Mouse (Mus musculus) forebrain, embryonic 10.5 days (tissue): ENCODE measurements at regions not wholly inside any gene's neighbourhood (a gene's known extent, or its start where the extent isn't known, plus 50 kb on each side); places are given as distances from the start of the nearest gene placed in this dataset.
A peak's percentile ranks its signal among the peaks of the same experiment; 100 is the strongest.

ENCODE experiments used
- DNase-seq: peaks from one replicate; pipeline ENCODE4 v3.0.0-alpha.2; 2017; ENCODE audit warnings: low spot score; ENCODE audit errors: extremely low spot score
- H3K27ac ChIP-seq: fragments of 300-500 bp; sonication (generic); 2 replicates; pipeline ENCODE4 v1.5.1; 2016; ENCODE audit warnings: mild to moderate bottlenecking
- H3K27me3 ChIP-seq: fragments of 300-500 bp; sonication (generic); 2 replicates; pipeline ENCODE4 v1.6.1; 2016; ENCODE audit warnings: mild to moderate bottlenecking; ENCODE audit not compliant: poor library complexity, severe bottlenecking
- H3K36me3 ChIP-seq: fragments of 300-500 bp; sonication (generic); replicated peaks from 2 replicates; pipeline ENCODE4 v1.6.1; 2016; ENCODE audit warnings: mild to moderate bottlenecking, moderate library complexity
- H3K4me1 ChIP-seq: fragments of 300-500 bp; sonication (generic); 2 replicates; pipeline ENCODE4 v1.6.1; 2016
- H3K4me3 ChIP-seq: fragments of 300-500 bp; sonication (generic); 2 replicates; pipeline ENCODE4 v1.5.1; 2016; ENCODE audit warnings: mild to moderate bottlenecking, moderate library complexity
- H3K9me3 ChIP-seq: fragments of 300-500 bp; sonication (generic); 2 replicates; pipeline ENCODE4 v1.6.1; 2016; ENCODE audit warnings: mild to moderate bottlenecking, moderate library complexity
- WGBS: fragments of 180-500 bp; shearing (Covaris S2); methylation state at CpG from one replicate; pipeline ENCODE4 v1.1.7; 2016; 5-methylcytosine and 5-hydroxymethylcytosine counted together

DNA sequence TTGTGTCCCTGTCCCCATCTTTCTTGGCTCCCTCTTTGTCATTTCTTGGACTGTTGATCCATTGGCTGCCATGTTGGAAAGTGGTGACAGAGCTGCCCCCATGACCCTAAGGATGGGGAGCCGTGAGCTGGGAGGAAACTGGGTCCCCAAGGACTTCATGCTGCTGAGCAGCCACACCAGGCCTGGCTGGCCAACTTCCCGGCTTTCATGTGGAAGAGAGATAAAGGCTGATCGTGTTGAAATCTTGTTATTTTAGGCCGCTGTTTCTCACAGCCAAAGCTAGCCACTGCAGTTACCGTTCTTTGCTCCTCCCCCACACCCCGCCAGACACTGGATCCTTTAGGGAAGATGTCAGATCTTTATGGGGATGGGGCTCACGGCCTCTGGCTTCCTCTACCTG lies 164.1 kb downstream of the Sall1 start:
- WGBS = 90% methylated on average over 7 of the region's 7 CpGs
- DNase-seq = no peak

DNA sequence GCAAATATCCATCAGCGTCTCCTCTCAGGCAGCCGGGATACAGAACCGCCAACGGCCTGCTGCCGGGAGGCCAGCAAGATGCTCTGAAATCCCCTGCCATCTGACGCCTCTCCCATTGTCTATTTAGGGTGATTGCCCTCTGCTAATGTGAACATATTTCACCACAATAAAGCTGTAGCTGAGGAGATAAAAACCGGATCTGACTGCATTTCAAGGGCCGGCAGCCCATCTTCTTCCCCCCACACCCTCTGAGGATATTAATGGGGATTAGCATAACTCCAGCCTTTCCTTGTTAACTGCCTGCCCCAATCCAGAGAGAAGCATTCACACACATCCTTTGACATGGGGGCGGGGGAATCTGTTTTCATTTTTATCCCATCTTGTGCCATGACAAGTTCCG lies 166.0 kb downstream of the Sall1 start:
- H3K4me1 ChIP-seq = no peaks in the 10 kb centered on the region; the same call in 1 of the 2 replicates
- no peak for DNase-seq
- H3K4me3 ChIP-seq = no peak overlapping the region
- H3K36me3 ChIP-seq = no peaks in the 10 kb centered on the region
- no peak overlapping the region for H3K27ac ChIP-seq
- H3K27me3 ChIP-seq = no peaks in the 10 kb centered on the region
- H3K9me3 ChIP-seq = no peaks in the 10 kb centered on the region
- 84% methylated on average over 10 of the region's 10 CpGs for WGBS

More for the DNA sequence above, 164.1 kb downstream of the Sall1 start:
- H3K27me3 ChIP-seq = no peaks in the 10 kb centered on the region
- no peaks in the 10 kb centered on the region; the same call in 1 of the 2 replicates for H3K4me1 ChIP-seq
- H3K27ac ChIP-seq = no peak overlapping the region
- H3K36me3 ChIP-seq = no peaks in the 10 kb centered on the region
- H3K4me3 ChIP-seq = no peak overlapping the region
- H3K9me3 ChIP-seq = no peaks in the 10 kb centered on the region

- Histone ChIP-seq H3K9me3 (no peaks in the 10 kb centered on the region), H3K27me3 (no peaks in the 10 kb centered on the region), H3K36me3 (no peaks in the 10 kb centered on the region), H3K4me1 (0 out of 2 replicates have a peak, but pooled peaks cover 3% of the 10 kb centered on the region), H3K27ac (no peak overlapping the region), H3K4me3 (no peak overlapping the region)
- WGBS = 94% methylated on average over 10 of the region's 10 CpGs
- no peak for DNase-seq
Measured at GRCm38 (mm10) chr8:88862846-88863455, 166.1 kb downstream of the Cyld start.

- 87% methylated on average over 2 of the region's 2 CpGs for WGBS
- no peaks in the 10 kb centered on the region for H3K27me3 ChIP-seq
Measured at GRCm38 (mm10) chr8:88857216-88857615, 160.4 kb downstream of the Cyld start.

DNA sequence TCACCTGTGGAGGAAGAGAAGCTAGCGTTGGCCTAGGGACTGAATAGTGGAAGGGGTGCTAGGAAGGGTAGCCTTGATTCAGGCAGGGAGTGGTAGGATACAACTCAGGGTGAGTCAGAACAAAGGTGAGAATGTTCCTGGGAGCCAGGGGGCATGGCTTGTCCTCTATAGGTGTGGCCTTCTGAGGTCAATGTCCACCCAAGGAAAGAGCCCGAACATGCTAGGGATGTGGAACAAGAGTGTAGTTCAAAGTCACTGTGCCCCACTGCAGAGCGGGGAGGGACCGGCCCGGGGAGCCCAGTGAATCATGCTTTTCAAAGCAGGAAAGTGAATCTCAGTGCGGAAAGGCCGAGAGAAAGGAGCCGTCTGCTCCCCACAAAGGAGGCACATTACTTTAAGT lies 156.4 kb downstream of the Cyld start:
- Histone ChIP-seq H3K27me3 (no peaks in the 10 kb centered on the region), H3K36me3 (no peaks in the 10 kb centered on the region), H3K4me1 (peaks cover 9% of the 10 kb centered on the region), H3K27ac (no peak overlapping the region), H3K4me3 (no peak overlapping the region), H3K9me3 (no peaks in the 10 kb centered on the region)
- WGBS = 91% methylated on average over 8 of the region's 8 CpGs
- no peak for DNase-seq

More at GRCm38 (mm10) chr8:88857216-88857615, 160.4 kb downstream of the Cyld start:
- no peak overlapping the region for H3K27ac ChIP-seq
- no peak for DNase-seq
- H3K4me1 ChIP-seq = peaks cover 9% of the 10 kb centered on the region
- no peaks in the 10 kb centered on the region for H3K36me3 ChIP-seq
- no peak overlapping the region for H3K4me3 ChIP-seq
- H3K9me3 ChIP-seq = no peaks in the 10 kb centered on the region

GRCm38 (mm10) chr8:88845916-88846315 lies 149.1 kb downstream of the Cyld start:
- H3K27ac ChIP-seq = no peak overlapping the region
- 76% methylated on average over 11 of the region's 11 CpGs for WGBS
- no peaks in the 10 kb centered on the region for H3K27me3 ChIP-seq
- no peak overlapping the region for H3K4me3 ChIP-seq
- no peak for DNase-seq
- no peaks in the 10 kb centered on the region for H3K4me1 ChIP-seq
- H3K36me3 ChIP-seq = no peaks in the 10 kb centered on the region
- no peaks in the 10 kb centered on the region for H3K9me3 ChIP-seq

DNA sequence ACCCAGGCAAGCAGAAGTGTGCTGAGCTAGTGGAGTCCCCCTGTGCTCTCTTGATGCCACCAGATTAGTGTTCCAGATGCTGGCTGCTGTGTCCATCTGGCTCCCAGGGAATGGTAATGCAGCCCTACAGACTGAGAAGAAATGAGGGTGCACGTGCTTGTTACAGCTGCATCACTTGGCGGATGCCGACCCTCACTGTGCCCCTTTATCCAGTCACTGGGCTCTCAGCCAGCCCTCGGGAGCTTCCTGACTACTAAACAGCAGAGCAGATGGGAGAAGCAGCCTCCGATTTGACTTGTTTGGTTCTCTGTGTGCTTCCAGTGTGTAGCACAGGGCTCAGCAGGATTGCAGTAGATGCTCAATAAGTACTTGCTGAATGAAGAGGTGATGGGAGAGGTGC lies 147.5 kb downstream of the Cyld start:
- no peaks in the 10 kb centered on the region for H3K36me3 ChIP-seq
- no peak overlapping the region for H3K4me3 ChIP-seq
- no peak overlapping the region for H3K27ac ChIP-seq
- no peak for DNase-seq
- no peaks in the 10 kb centered on the region for H3K9me3 ChIP-seq
- 84% methylated on average over 5 of the region's 5 CpGs for WGBS
- H3K27me3 ChIP-seq = no peaks in the 10 kb centered on the region
- peaks cover 5% of the 10 kb centered on the region; the same call in 1 of the 2 replicates for H3K4me1 ChIP-seq

- no peaks in the 10 kb centered on the region for H3K9me3 ChIP-seq
- H3K4me1 ChIP-seq = peaks cover 5% of the 10 kb centered on the region; the same call in 1 of the 2 replicates
- H3K4me3 ChIP-seq = no peak overlapping the region
- H3K27me3 ChIP-seq = no peaks in the 10 kb centered on the region
- H3K27ac ChIP-seq = no peak overlapping the region
- 89% methylated on average over 7 of the region's 7 CpGs for WGBS
- no peak for DNase-seq
- H3K36me3 ChIP-seq = no peaks in the 10 kb centered on the region
Measured at GRCm38 (mm10) chr8:88842451-88842850, 145.6 kb downstream of the Cyld start.

GRCm38 (mm10) chr8:88840096-88840495 lies 143.3 kb downstream of the Cyld start:
- Histone ChIP-seq H3K9me3 (no peaks in the 10 kb centered on the region), H3K4me1 (peaks cover 16% of the 10 kb centered on the region), H3K4me3 (no peak overlapping the region), H3K27me3 (no peaks in the 10 kb centered on the region), H3K36me3 (no peaks in the 10 kb centered on the region), H3K27ac (no peak overlapping the region)
- WGBS = 67% methylated on average over 5 of the region's 5 CpGs
- DNase-seq = no peak

- WGBS = 78% methylated on average over 12 of the region's 12 CpGs
- Histone ChIP-seq H3K4me1 (peaks cover 17% of the 10 kb centered on the region), H3K9me3 (no peaks in the 10 kb centered on the region; the same call in 1 of the 2 replicates), H3K27me3 (no peaks in the 10 kb centered on the region), H3K4me3 (no peak overlapping the region), H3K36me3 (no peaks in the 10 kb centered on the region), H3K27ac (0 out of 2 replicates have a peak overlapping the region, but pooled peaks have one; percentile 27)
- DNase-seq = no peak
Measured at GRCm38 (mm10) chr8:88835756-88836291, 139.0 kb downstream of the Cyld start.

DNA sequence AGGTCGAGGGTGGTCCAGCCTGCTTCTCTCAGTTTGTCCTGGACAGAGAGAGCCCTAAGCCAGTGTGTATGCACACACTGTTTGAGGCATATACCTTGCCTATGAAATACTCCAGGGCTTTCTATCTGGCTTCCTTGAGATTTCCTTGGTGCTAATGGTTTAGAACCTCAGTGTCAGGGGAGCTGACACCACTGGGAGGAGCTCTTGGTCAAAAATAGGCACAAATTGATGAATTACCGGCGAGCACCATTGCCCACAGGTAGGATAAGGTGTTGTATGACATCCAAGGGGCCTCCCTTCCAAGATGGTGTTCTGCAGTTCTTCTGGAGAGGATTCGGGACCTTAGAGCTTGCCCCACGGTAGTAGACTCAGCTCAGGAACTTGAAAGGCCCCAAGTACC lies 129.0 kb downstream of the Cyld start:
- Histone ChIP-seq H3K9me3 (0 out of 2 replicates have a peak, but pooled peaks cover 8% of the 10 kb centered on the region), H3K27me3 (no peaks in the 10 kb centered on the region), H3K4me3 (no peak overlapping the region), H3K27ac (no peak overlapping the region), H3K36me3 (no peaks in the 10 kb centered on the region), H3K4me1 (no peaks in the 10 kb centered on the region)
- WGBS = 64% methylated on average over 5 of the region's 5 CpGs
- DNase-seq = no peak

- no peak for DNase-seq
- WGBS = 84% methylated on average over 7 of the region's 7 CpGs
- H3K27ac ChIP-seq = no peak overlapping the region
- no peaks in the 10 kb centered on the region for H3K36me3 ChIP-seq
- H3K4me1 ChIP-seq = no peaks in the 10 kb centered on the region
- no peak overlapping the region for H3K4me3 ChIP-seq
- H3K27me3 ChIP-seq = no peaks in the 10 kb centered on the region
- 0 out of 2 replicates have a peak, but pooled peaks cover 8% of the 10 kb centered on the region for H3K9me3 ChIP-seq
Measured at GRCm38 (mm10) chr8:88823931-88824330, 127.1 kb downstream of the Cyld start.

DNA sequence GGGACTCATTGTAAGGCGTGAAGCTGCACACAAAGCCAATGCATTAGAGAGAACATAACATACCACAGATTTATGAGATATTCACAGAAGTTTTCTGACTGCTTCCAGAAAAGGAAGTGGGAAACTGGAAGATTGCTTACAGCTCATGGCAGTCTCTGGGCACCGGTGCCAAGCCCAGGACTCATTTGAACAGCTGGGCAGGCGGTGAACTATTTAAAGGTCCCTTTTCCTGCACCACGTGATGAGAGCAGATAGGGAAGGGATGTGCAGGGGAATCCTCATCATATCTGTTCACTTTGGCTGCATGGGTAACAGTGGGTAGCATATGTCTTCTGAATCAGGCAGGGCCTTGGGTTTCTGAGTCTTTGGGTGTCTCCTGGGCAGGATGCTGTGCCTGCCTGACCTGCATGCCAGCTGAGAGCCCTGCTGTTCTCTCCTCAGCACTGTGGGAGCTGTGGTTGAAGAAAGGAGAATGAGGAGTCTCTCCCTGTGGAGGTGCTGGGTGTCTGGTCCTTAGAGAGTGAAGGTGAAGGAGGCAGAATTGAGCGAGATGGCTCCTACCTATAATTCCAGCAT lies 123.5 kb downstream of the Cyld start:
- Histone ChIP-seq H3K27ac (no peak overlapping the region), H3K9me3 (0 out of 2 replicates have a peak, but pooled peaks cover 6% of the 10 kb centered on the region), H3K4me1 (no peaks in the 10 kb centered on the region), H3K4me3 (no peak overlapping the region), H3K36me3 (no peaks in the 10 kb centered on the region), H3K27me3 (peaks cover 26% of the 10 kb centered on the region)
- no peak for DNase-seq
- 91% methylated on average over 5 of the region's 5 CpGs for WGBS
